8 mouse cellular contexts compared by ENCODE assay signal in the genomic region with DNA sequence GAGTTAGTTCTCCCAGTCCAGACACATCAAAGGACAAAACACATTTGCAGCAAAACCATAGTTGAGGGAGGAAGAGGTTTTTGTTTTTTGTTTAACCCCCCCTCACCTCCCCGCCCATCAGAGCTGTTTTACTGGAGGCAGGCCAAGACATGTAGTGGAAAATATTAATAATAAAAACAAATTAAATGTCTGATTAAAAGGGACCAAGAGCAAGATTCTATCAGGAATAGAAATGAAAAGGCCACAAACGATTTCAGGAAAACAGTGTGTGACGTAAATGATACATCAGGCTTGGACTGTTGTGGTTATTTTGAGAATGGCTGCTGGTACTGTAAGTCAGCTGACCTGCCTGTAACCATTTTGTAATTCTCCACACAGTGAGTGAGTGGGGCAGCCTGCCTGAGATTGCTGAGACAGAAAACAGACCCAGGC.
DNase-seq lines count a peak whose midpoint lies in the region; ATAC-seq and TF ChIP-seq lines count a peak whose summit lies in the region.

No protein-coding gene starts in this region.

- intact Hi-C loops in gastrocnemius, postnatal 36 days (cut with DNase I): no loop called here

- H3K4me1 ChIP-seq in lung, embryonic 14.5 days (ENCODE audit: insufficient read depth): 0 out of 2 replicates have a peak, but pooled peaks cover 6% of the 10 kb centered on the region
- peaks cover 9% of the 10 kb centered on the region for H3K4me1 ChIP-seq in heart, embryonic 11.5 days (ENCODE audit: control insufficient read depth, insufficient read depth, low read length)
- peaks cover 43% of the 10 kb centered on the region for H3K4me1 ChIP-seq in limb, embryonic 12.5 days (replicated peaks)

- H3K27me3 ChIP-seq in lung, embryonic 14.5 days (ENCODE audit: insufficient read depth, low read length): no peaks in the 10 kb centered on the region
- no peaks in the 10 kb centered on the region for H3K27me3 ChIP-seq in heart, embryonic 11.5 days (ENCODE audit: control insufficient read depth, insufficient read depth, low read length)
- H3K27me3 ChIP-seq in limb, embryonic 12.5 days: no peaks in the 10 kb centered on the region

- peak; percentile 75; the same call in 1 of the 2 replicates for ATAC-seq in lung, embryonic 14.5 days (ENCODE audit: insufficient read depth)
- peak; percentile 69 for ATAC-seq in heart, embryonic 11.5 days (replicated peaks; ENCODE audit: insufficient number of reproducible peaks, low FRiP score, low TSS enrichment)
- ATAC-seq in limb, embryonic 12.5 days (ENCODE audit: insufficient number of reproducible peaks, insufficient read depth, low FRiP score, low TSS enrichment, low read depth): peak; percentile 67; the same call in 1 of the 2 replicates

- no peak overlapping the region for H3K4me3 ChIP-seq in lung, embryonic 14.5 days (ENCODE audit: low read depth, low read length)
- H3K4me3 ChIP-seq in heart, embryonic 11.5 days (ENCODE audit: low read depth, low read length): no peak overlapping the region
- H3K4me3 ChIP-seq in limb, embryonic 12.5 days (replicated peaks): no peak overlapping the region

- H3K4me2 ChIP-seq in lung, embryonic 14.5 days: peak overlapping the region; percentile 48; the same call in 1 of the 2 replicates
- H3K4me2 ChIP-seq in heart, embryonic 11.5 days: peak overlapping the region; percentile 16
- peak overlapping the region; percentile 34; the same call in 1 of the 2 replicates for H3K4me2 ChIP-seq in limb, embryonic 12.5 days

- peaks cover 4% of the 10 kb centered on the region; the same call in 1 of the 2 replicates for H3K36me3 ChIP-seq in lung, embryonic 14.5 days (ENCODE audit: insufficient read depth)
- no peaks in the 10 kb centered on the region for H3K36me3 ChIP-seq in heart, embryonic 11.5 days (ENCODE audit: control insufficient read depth, insufficient read depth, low read length)
- peaks cover 6% of the 10 kb centered on the region; the same call in 1 of the 2 replicates for H3K36me3 ChIP-seq in limb, embryonic 12.5 days

- WGBS in lung, embryonic 14.5 days: 18% methylated on average over 3 of the region's 3 CpGs
- WGBS in heart, embryonic 11.5 days (ENCODE audit: insufficient replicate concordance): 26% methylated on average over 3 of the region's 3 CpGs
- WGBS in limb, embryonic 12.5 days: 29% methylated on average over 3 of the region's 3 CpGs

- no peaks in the 10 kb centered on the region for H3K9me3 ChIP-seq in lung, embryonic 14.5 days (ENCODE audit: low read depth, low read length)
- no peaks in the 10 kb centered on the region for H3K9me3 ChIP-seq in heart, embryonic 11.5 days (replicated peaks; ENCODE audit: control insufficient read depth, low read length)
- H3K9me3 ChIP-seq in limb, embryonic 12.5 days: no peaks in the 10 kb centered on the region

- peak; percentile 70 for DNase-seq in lung, embryonic 14.5 days
- no peak for DNase-seq in lung, postnatal 4 days
- DNase-seq in cerebellum, adult 11-12 months: peak; percentile 44
- DNase-seq in telencephalon, adult 2 months (ENCODE audit: low read depth, low spot score): peak; percentile 42
- no peak for DNase-seq in gastrocnemius, postnatal 36 days
- no peak for DNase-seq in ovary, postnatal 10 days (ENCODE audit: low spot score)

- H3K27ac ChIP-seq in lung, embryonic 14.5 days (ENCODE audit: low read depth): peak overlapping the region; percentile 83
- H3K27ac ChIP-seq in heart, embryonic 11.5 days (ENCODE audit: low read depth, low read length): peak overlapping the region; percentile 75; the same call in 1 of the 2 replicates
- peak overlapping the region; percentile 80 for H3K27ac ChIP-seq in limb, embryonic 12.5 days

- no peak overlapping the region for H3K9ac ChIP-seq in lung, embryonic 14.5 days
- H3K9ac ChIP-seq in heart, embryonic 11.5 days (ENCODE audit: low read depth, low read length): no peak overlapping the region
- no peak overlapping the region for H3K9ac ChIP-seq in limb, embryonic 12.5 days (replicated peaks)

- TF ChIP-seq CTCF in lung, embryonic 14.5 days (IDR thresholded peaks at IDR 0.05; ENCODE audit: low read depth): no peak

Comparison
In these comparisons a context has a peak if more than half of its experiments do, and no peak if none do; other contexts are left out.
1. DNase-seq: peak in lung, embryonic 14.5 days (single experiment), cerebellum, adult 11-12 months (single experiment) and telencephalon, adult 2 months (single experiment); none in lung, postnatal 4 days (0 of 2), gastrocnemius, postnatal 36 days (0 of 2) and ovary, postnatal 10 days (single experiment).
2. Peak in every context shown above with its lines, with median percentiles within 50 percentile points of each other: ATAC-seq, H3K27ac ChIP-seq and H3K4me2 ChIP-seq.